Mouse (Mus musculus) NIH3T3 (cell line): ENCODE data around the gene Hspb7.
A peak's percentile ranks its signal among the peaks of the same experiment; 100 is the strongest.

Experiments used
- DNase-seq: peaks from one replicate; pipeline ENCODE4 v3.0.0-alpha.2; 2012; ENCODE audit warnings: low read depth

Hspb7 gene

GRCm38 (mm10) chr4:141419398-141420191, 984 bp upstream of the Hspb7 start:
- no peak for DNase-seq

- DNase-seq, result no peak
These were observed 307 bp downstream of the Hspb7 start for GRCm38 (mm10) chr4:141420886-141421285.

GRCm38 (mm10) chr4:141421423-141421822, 844 bp downstream of the Hspb7 start:
- DNase-seq, result peak; percentile 81

- no peak for DNase-seq
These were observed 2.3 kb downstream of the Hspb7 start for GRCm38 (mm10) chr4:141422841-141423240.

- DNase-seq, result peak; percentile 63
These were observed 2.7 kb downstream of the Hspb7 start for GRCm38 (mm10) chr4:141423288-141423687.

- no peak for DNase-seq
These were observed 3.3 kb downstream of the Hspb7 start for GRCm38 (mm10) chr4:141423691-141424431.

- peak; percentile 92 for DNase-seq
These were observed 5.2 kb downstream of the Hspb7 start for GRCm38 (mm10) chr4:141425484-141426479.

GRCm38 (mm10) chr4:141426796-141427745, 6.5 kb downstream of the Hspb7 start:
- DNase-seq, result peak; percentile 79

GRCm38 (mm10) chr4:141427921-141428320, 7.3 kb downstream of the Hspb7 start:
- DNase-seq, result no peak

- no peak for DNase-seq
These were observed 8.8 kb downstream of the Hspb7 start for GRCm38 (mm10) chr4:141429381-141429780.

- peak; percentile 82 for DNase-seq
These were observed 9.3 kb downstream of the Hspb7 start for GRCm38 (mm10) chr4:141429847-141430246.

- peak; percentile 84 for DNase-seq
These were observed 10.4 kb downstream of the Hspb7 start for GRCm38 (mm10) chr4:141430997-141431396.

GRCm38 (mm10) chr4:141432666-141433065, 12.1 kb downstream of the Hspb7 start:
- DNase-seq, result no peak

GRCm38 (mm10) chr4:141433191-141433590, 12.6 kb downstream of the Hspb7 start:
- no peak for DNase-seq

- DNase-seq, result no peak
These were observed 15.4 kb downstream of the Hspb7 start, which contains the start of gene Srarp for GRCm38 (mm10) chr4:141435974-141436373. Gene Srarp (minus strand): TSS chr4:141436105.

- DNase-seq, result no peak
These were observed 18.7 kb downstream of the Hspb7 start for GRCm38 (mm10) chr4:141439083-141439803.

GRCm38 (mm10) chr4:141440877-141441276, 20.3 kb downstream of the Hspb7 start:
- no peak for DNase-seq

- DNase-seq, result no peak
These were observed 23.3 kb downstream of the Hspb7 start for GRCm38 (mm10) chr4:141443641-141444429.
